Mouse (Mus musculus) liver, postnatal 0 days (tissue): ENCODE results near the gene Tnfrsf11a. TPM values are rescaled to one million over a fixed set of nuclear protein-coding genes. Genes with fewer than 3 reads are reported as not detected.
A peak's percentile ranks its signal among the peaks of the same experiment; 100 is the strongest.

Experiments
- ATAC-seq: fragments of 200-750 bp; cut with Nextera tagmentation; 2 replicates; pipeline ENCODE4 v1.8.0; 2017; ENCODE audit warnings: mild to moderate bottlenecking, moderate library complexity
- DNase-seq: peaks from one replicate; pipeline ENCODE4 v3.0.0-alpha.2; 2016
- H3K27ac ChIP-seq: fragments of 300-500 bp; sonication (generic); 2 replicates; pipeline ENCODE4 v1.5.1; 2014; ENCODE audit warnings: antibody characterized with exemption, moderate library complexity, mild to moderate bottlenecking, low read depth
- H3K27me3 ChIP-seq: fragments of 300-500 bp; sonication (generic); 2 replicates; pipeline ENCODE4 v1.6.1; 2014; ENCODE audit warnings: low read length, control low read depth, mixed read lengths; ENCODE audit not compliant: insufficient read depth
- H3K36me3 ChIP-seq: fragments of 300-500 bp; sonication (generic); replicated peaks from 2 replicates; pipeline ENCODE4 v1.6.1; 2014; ENCODE audit warnings: mild to moderate bottlenecking, control low read depth, low read length, moderate library complexity, mixed read lengths; ENCODE audit not compliant: insufficient read depth
- H3K4me1 ChIP-seq: fragments of 300-500 bp; sonication (generic); 2 replicates; pipeline ENCODE4 v1.6.1; 2014; ENCODE audit warnings: antibody characterized with exemption, mild to moderate bottlenecking, control low read depth; ENCODE audit not compliant: insufficient read depth
- H3K4me2 ChIP-seq: fragments of 300-500 bp; sonication (generic); 2 replicates; pipeline ENCODE4 v1.6.1; 2014; ENCODE audit warnings: low read depth, mild to moderate bottlenecking, low read length, moderate library complexity, mixed read lengths
- H3K4me3 ChIP-seq: fragments of 300-500 bp; sonication (generic); 2 replicates; pipeline ENCODE4 v1.5.1; 2014; ENCODE audit warnings: low read depth, low read length
- H3K9ac ChIP-seq: fragments of 300-500 bp; sonication (generic); replicated peaks from 2 replicates; pipeline ENCODE4 v1.6.1; 2014; ENCODE audit warnings: mild to moderate bottlenecking, moderate library complexity
- H3K9me3 ChIP-seq: fragments of 300-500 bp; sonication (generic); 2 replicates; pipeline ENCODE4 v1.6.1; 2016; ENCODE audit warnings: mild to moderate bottlenecking, control low read depth, low read length, mixed read lengths
- CTCF ChIP-seq: sonication (generic); IDR thresholded peaks from 2 replicates; pipeline ENCODE4 v1.5.1; 2016; ENCODE audit warnings: antibody characterized with exemption, low read depth
- EP300 ChIP-seq: IDR thresholded peaks from 2 replicates; pipeline ENCODE4 v1.6.1; 2016; ENCODE audit warnings: antibody characterized with exemption, low read depth, mild to moderate bottlenecking
- WGBS: fragments of 180-500 bp; shearing (Covaris S2); extraction: QIAGEN DNeasy Blood & Tissue Kit; methylation state at CpG from one replicate; pipeline ENCODE4 v1.1.7; 2014; ENCODE audit not compliant: insufficient replicate concordance; 5-methylcytosine and 5-hydroxymethylcytosine counted together
- polyA plus RNA-seq: library from polyadenylated mRNA; unstranded; fragments of >200 nt; fragmentation: Nextera tagmentation; extraction: Ambion mirVana; gene quantifications from 2 replicates; pipeline ENCODE4 v1.2.1, GENCODE M21; 2015

Tnfrsf11a gene
- 0.60 and 0.89 TPM in 2 replicates for polyA plus RNA-seq

- Histone ChIP-seq H3K36me3 (no peaks in the 10 kb centered on the region), H3K4me1 (peaks cover 6% of the 10 kb centered on the region), H3K9me3 (no peaks in the 10 kb centered on the region), H3K4me2 (peak within 1 kb of the TSS; percentile 88), H3K4me3 (peak within 1 kb of the TSS; percentile 66), H3K27me3 (peaks cover 16% of the 10 kb centered on the region), H3K27ac (no peak within 1 kb of the TSS), H3K9ac (peak within 1 kb of the TSS; percentile 62)
- ATAC-seq (peak; percentile 86), DNase-seq (peak; percentile 73)
- WGBS: 2% methylated on average over 77 of the region's 77 CpGs
- TF ChIP-seq CTCF (peak; percentile 55), EP300 (no peak)
Observed at GRCm38 (mm10) chr1:105780457-105781364, at the start of gene Tnfrsf11a. Gene Tnfrsf11a (plus strand): TSS chr1:105780718.

GRCm38 (mm10) chr1:105735318-105735717 is 45.2 kb upstream of the Tnfrsf11a start:
- Histone ChIP-seq H3K9me3 (no peaks in the 10 kb centered on the region), H3K27ac (no peak overlapping the region), H3K27me3 (no peaks in the 10 kb centered on the region), H3K36me3 (peaks cover 18% of the 10 kb centered on the region; the same call in 1 of the 2 replicates), H3K4me3 (no peak overlapping the region), H3K4me2 (no peak overlapping the region), H3K4me1 (no peaks in the 10 kb centered on the region), H3K9ac (no peak overlapping the region)
- ATAC-seq (no peak), DNase-seq (no peak)
- WGBS: 71% methylated on average over 3 of the region's 3 CpGs
- TF ChIP-seq EP300 (no peak), CTCF (peak; percentile 39)

DNA sequence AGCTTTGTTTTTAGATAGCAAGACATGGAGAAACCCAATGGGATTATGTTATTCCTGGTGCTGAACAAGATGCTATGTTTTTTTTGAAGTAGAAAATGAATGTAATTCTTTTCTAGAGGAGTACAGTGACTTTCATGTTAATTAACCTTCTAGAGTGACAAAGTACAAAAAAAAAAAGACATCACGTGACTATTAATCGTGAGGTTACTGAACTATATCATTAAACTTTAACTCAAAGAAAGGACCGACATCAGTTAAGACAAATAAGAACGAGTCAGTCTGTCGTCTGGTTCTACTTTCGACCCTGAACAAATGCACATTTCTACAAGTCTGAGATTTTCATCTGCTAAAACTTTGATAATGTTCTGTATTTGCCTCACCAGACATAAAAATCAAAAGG is 42.2 kb upstream of the Tnfrsf11a start:
- ATAC-seq: no peak

DNA sequence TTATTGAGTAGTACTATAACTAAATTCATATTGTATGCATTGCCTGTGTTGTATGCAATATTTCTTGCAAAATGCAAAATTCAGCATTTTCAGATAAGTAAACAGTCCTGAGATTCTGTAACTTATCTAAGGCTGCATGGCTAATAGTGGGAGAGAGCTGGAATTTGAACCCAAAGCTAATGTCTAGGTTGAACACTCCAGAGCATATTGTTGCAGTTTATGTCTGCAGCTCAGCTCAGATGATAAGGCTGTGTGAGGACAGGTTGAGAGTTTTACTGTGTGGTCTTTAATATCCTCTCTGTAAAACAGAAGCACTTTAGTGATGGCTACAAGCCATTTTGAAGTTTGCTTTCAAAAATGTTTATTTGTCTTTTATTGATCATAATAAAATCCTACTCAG is 41.0 kb upstream of the Tnfrsf11a start:
- no peak for TF ChIP-seq EP300
- TF ChIP-seq CTCF: no peak
- H3K4me1 ChIP-seq: no peaks in the 10 kb centered on the region
- no peaks in the 10 kb centered on the region for H3K27me3 ChIP-seq
- H3K4me3 ChIP-seq: no peak overlapping the region
- no peak overlapping the region for H3K27ac ChIP-seq
- no peaks in the 10 kb centered on the region for H3K9me3 ChIP-seq
- H3K4me2 ChIP-seq: no peak overlapping the region
- H3K36me3 ChIP-seq: peaks cover 23% of the 10 kb centered on the region
- no peak overlapping the region for H3K9ac ChIP-seq
- ATAC-seq (no peak), DNase-seq (no peak)

More for the DNA sequence above, 42.2 kb upstream of the Tnfrsf11a start:
- H3K27me3 ChIP-seq: no peaks in the 10 kb centered on the region
- no peak overlapping the region for H3K27ac ChIP-seq
- H3K4me2 ChIP-seq: no peak overlapping the region
- H3K36me3 ChIP-seq: peaks cover 20% of the 10 kb centered on the region
- 75% methylated on average over 6 of the region's 6 CpGs for WGBS
- no peak overlapping the region for H3K4me3 ChIP-seq
- H3K4me1 ChIP-seq: no peaks in the 10 kb centered on the region
- TF ChIP-seq EP300 (no peak), CTCF (no peak)
- no peak for DNase-seq
- no peaks in the 10 kb centered on the region for H3K9me3 ChIP-seq
- H3K9ac ChIP-seq: no peak overlapping the region

- Histone ChIP-seq H3K9me3 (no peaks in the 10 kb centered on the region), H3K27me3 (no peaks in the 10 kb centered on the region), H3K9ac (no peak overlapping the region), H3K4me1 (no peaks in the 10 kb centered on the region), H3K4me3 (no peak overlapping the region), H3K27ac (no peak overlapping the region), H3K4me2 (no peak overlapping the region), H3K36me3 (peaks cover 29% of the 10 kb centered on the region)
- no peak for ATAC-seq
- TF ChIP-seq EP300 (no peak), CTCF (no peak)
- WGBS: 82% methylated on average over 1 of the region's 1 CpGs
- DNase-seq: no peak
Observed at GRCm38 (mm10) chr1:105742481-105742880, 38.0 kb upstream of the Tnfrsf11a start.

DNA sequence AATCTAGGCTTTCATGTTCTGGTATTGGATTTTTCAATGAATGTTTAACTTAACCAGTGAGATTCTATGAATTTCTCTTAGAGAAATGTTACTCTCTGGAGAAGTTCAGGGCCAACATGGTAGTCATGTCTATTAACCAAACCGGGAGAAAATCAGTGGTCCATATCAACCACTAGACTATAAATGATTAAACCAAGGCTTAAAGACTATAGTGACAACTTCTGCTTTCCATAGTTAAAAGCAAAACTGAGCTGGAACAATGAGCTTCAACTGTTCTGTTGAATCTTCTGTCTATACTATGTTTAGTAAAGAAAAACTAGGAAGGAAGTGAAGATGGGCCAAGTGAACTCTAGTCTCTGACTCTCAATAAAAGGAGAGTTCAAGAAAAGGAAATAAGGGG is 34.1 kb upstream of the Tnfrsf11a start:
- Histone ChIP-seq H3K4me2 (no peak overlapping the region), H3K9ac (no peak overlapping the region), H3K36me3 (peaks cover 41% of the 10 kb centered on the region), H3K9me3 (no peaks in the 10 kb centered on the region), H3K27me3 (no peaks in the 10 kb centered on the region), H3K27ac (no peak overlapping the region), H3K4me3 (no peak overlapping the region), H3K4me1 (no peaks in the 10 kb centered on the region)
- DNase-seq: no peak
- no peak for ATAC-seq
- TF ChIP-seq CTCF: no peak
- no peak for TF ChIP-seq EP300
- 63% methylated on average over 1 of the region's 1 CpGs for WGBS
